Mouse (Mus musculus): ENCODE data around the gene Golga1.

- TF ChIP-seq POLR2A (IDR thresholded peaks at IDR 0.05; ENCODE audit: insufficient read depth, low read length), result no peak
- TF ChIP-seq CTCF (IDR thresholded peaks at IDR 0.05; ENCODE audit: low read depth, low read length), result no peak
- TF ChIP-seq EP300 (IDR thresholded peaks at IDR 0.05; ENCODE audit: insufficient read depth, low read depth, low read length), result no peak
Observed at GRCm38 (mm10) chr2:38969650-38970049, 95.7 kb downstream of the Golga1 start.

Measured in ES-Bruce4 (cell line).